Mouse (Mus musculus) T-cell, adult 2 months (primary cell): Measurements from ENCODE around the gene Fnbp4.

Experiments used
- DNase-seq: peaks from one replicate; pipeline ENCODE4 v3.0.0; 2022; ENCODE audit warnings: low spot score

Gene Fnbp4

GRCm38 (mm10) chr2:90745053-90745678 is at the start of gene Fnbp4:
Fnbp4 (plus strand) TSS chr2:90745370.
- peak; percentile 98 for DNase-seq

GRCm38 (mm10) chr2:90700943-90701342 is 44.2 kb upstream of the Fnbp4 start:
- DNase-seq = no peak

- DNase-seq = no peak
Observed at GRCm38 (mm10) chr2:90708548-90708947, 36.6 kb upstream of the Fnbp4 start.

- no peak for DNase-seq
Observed at GRCm38 (mm10) chr2:90715555-90716092, 29.5 kb upstream of the Fnbp4 start.

GRCm38 (mm10) chr2:90717366-90717765 is 27.8 kb upstream of the Fnbp4 start:
- DNase-seq = no peak

GRCm38 (mm10) chr2:90717948-90718347 is 27.2 kb upstream of the Fnbp4 start:
- DNase-seq = no peak

GRCm38 (mm10) chr2:90726818-90727217 is 18.4 kb upstream of the Fnbp4 start:
- no peak for DNase-seq

- DNase-seq = no peak
Observed at GRCm38 (mm10) chr2:90735326-90735725, 9.8 kb upstream of the Fnbp4 start.

- no peak for DNase-seq
Observed at GRCm38 (mm10) chr2:90738801-90739200, 6.4 kb upstream of the Fnbp4 start.

GRCm38 (mm10) chr2:90739327-90739726 is 5.8 kb upstream of the Fnbp4 start:
- no peak for DNase-seq

- no peak for DNase-seq
Observed at GRCm38 (mm10) chr2:90739921-90740320, 5.2 kb upstream of the Fnbp4 start.

GRCm38 (mm10) chr2:90744285-90745052 is 701 bp upstream of the Fnbp4 start:
- no peak for DNase-seq

- DNase-seq = peak; percentile 60
Observed at GRCm38 (mm10) chr2:90745740-90746537, 769 bp downstream of the Fnbp4 start.

- no peak for DNase-seq
Observed at GRCm38 (mm10) chr2:90746538-90746865, 1.3 kb downstream of the Fnbp4 start.

GRCm38 (mm10) chr2:90747131-90747530 is 2.0 kb downstream of the Fnbp4 start:
- DNase-seq = no peak

GRCm38 (mm10) chr2:90749676-90750459 is 4.7 kb downstream of the Fnbp4 start:
- DNase-seq = no peak

- DNase-seq = no peak
Observed at GRCm38 (mm10) chr2:90753565-90753964, 8.4 kb downstream of the Fnbp4 start.

- DNase-seq = no peak
Observed at GRCm38 (mm10) chr2:90754188-90754587, 9.0 kb downstream of the Fnbp4 start.

GRCm38 (mm10) chr2:90765123-90765522 is 20.0 kb downstream of the Fnbp4 start:
- DNase-seq = no peak

GRCm38 (mm10) chr2:90781323-90781722 is 36.2 kb downstream of the Fnbp4 start:
- no peak for DNase-seq

GRCm38 (mm10) chr2:90781938-90782337 is 36.8 kb downstream of the Fnbp4 start:
- no peak for DNase-seq

GRCm38 (mm10) chr2:90782458-90782857 is 37.3 kb downstream of the Fnbp4 start, which contains the start of gene Agbl2:
Agbl2 (plus strand) TSS chr2:90782727.
- DNase-seq = no peak
